Mouse (Mus musculus) lung, adult 2 months (tissue): ENCODE measurements around the gene Mynn. TPM values are rescaled to one million over a fixed set of nuclear protein-coding genes. Genes with fewer than 3 reads are reported as not detected.
"Not testable (repeated sequence)": the region's sequence is repeated elsewhere in the genome, so short reads cannot be mapped to it uniquely, and the experiment has no call there.

Experiments used
- DNase-seq: peaks from one replicate; pipeline ENCODE4 v3.0.0; 2022
- H3K4me1 ChIP-seq: fragments of 200-500 bp; 2 replicates; pipeline ENCODE4 v1.6.1; 2011; ENCODE audit warnings: low read length; ENCODE audit not compliant: control insufficient read depth, insufficient read depth
- H3K4me3 ChIP-seq: fragments of 200-500 bp; replicated peaks from 2 replicates; pipeline ENCODE3; 2011; ENCODE audit warnings: low read depth, mild to moderate bottlenecking, control low read depth, low read length; ENCODE audit errors: extremely low read depth
- CTCF ChIP-seq: fragments of 200-500 bp; IDR thresholded peaks from 2 replicates; pipeline ENCODE4 v1.5.1; 2011; ENCODE audit warnings: mild to moderate bottlenecking, low read length, control low read depth; ENCODE audit not compliant: insufficient read depth
- POLR2A ChIP-seq: fragments of 200-500 bp; IDR thresholded peaks from 2 replicates; pipeline ENCODE4 v1.6.1; 2011; ENCODE audit warnings: low read depth, mild to moderate bottlenecking, control low read depth, low read length, borderline replicate concordance; ENCODE audit errors: extremely low read depth
- WGBS: fragments of 180-500 bp; shearing (Covaris S2); methylation state at CpG from one replicate; pipeline ENCODE4 v1.1.7; 2018; 5-methylcytosine and 5-hydroxymethylcytosine counted together
- polyA plus RNA-seq: library from polyadenylated mRNA; depleted of rRNA; stranded (reverse); fragments of >200 nt; gene quantifications from 2 replicates; pipeline ENCODE4 v1.2.3, GENCODE M21; 2012; rRNA removed

The Mynn gene
- 5.5 and 8.6 TPM in 2 replicates for polyA plus RNA-seq

DNA sequence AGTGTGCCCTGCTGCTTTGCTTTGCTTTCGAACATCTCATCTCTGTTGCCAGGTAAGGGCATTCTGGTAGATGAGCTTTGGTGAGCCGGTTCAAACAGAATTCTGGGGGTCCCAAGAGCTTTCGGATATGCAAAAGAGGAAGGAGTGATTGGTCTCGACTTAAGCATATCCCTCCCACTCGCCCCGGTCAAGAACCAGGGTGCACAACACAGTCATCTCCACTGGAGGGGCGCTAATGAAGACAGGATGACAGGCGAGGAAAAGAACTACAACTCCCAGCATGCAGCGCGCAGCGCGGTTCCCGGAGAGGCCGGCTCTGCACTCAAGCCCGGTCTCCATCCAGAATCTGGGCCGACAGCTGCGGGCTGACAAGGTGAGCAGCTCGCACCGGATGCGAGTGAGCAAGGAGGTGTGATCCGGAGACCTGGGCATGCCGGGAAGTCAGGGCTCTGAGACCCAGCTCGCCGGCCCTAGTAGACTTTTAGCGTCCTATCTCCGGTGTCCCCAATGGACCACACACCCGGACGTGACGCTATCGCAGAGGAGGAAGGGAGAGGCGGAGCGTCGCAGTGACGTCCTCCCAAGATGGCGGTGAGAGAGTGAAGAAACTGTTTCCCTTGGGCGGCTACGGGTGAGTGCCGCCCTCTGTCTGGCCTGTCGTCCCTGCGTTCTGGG, at the start of gene Mynn:
Gene Mynn, plus strand, starts transcription at position 1 of the 675 bp plus-strand sequence.
- WGBS, result under 1% methylated on average over 40 of the region's 40 CpGs
- peak; percentile 99 for DNase-seq
- TF ChIP-seq CTCF (peak; percentile 50), POLR2A (peak; percentile 95; the same call in 1 of the 2 replicates)
- peak within 1 kb of the TSS; percentile 86 for H3K4me3 ChIP-seq
- peaks cover 4% of the 10 kb centered on the region; the same call in 1 of the 2 replicates for H3K4me1 ChIP-seq

GRCm38 (mm10) chr3:30553741-30554140, 48.1 kb upstream of the Mynn start:
- DNase-seq, result no peak
- TF ChIP-seq POLR2A (no peak), CTCF (no peak)
- WGBS, result 70% methylated on average over 6 of the region's 6 CpGs
- Histone ChIP-seq H3K4me3 (no peak overlapping the region), H3K4me1 (no peaks in the 10 kb centered on the region)

DNA sequence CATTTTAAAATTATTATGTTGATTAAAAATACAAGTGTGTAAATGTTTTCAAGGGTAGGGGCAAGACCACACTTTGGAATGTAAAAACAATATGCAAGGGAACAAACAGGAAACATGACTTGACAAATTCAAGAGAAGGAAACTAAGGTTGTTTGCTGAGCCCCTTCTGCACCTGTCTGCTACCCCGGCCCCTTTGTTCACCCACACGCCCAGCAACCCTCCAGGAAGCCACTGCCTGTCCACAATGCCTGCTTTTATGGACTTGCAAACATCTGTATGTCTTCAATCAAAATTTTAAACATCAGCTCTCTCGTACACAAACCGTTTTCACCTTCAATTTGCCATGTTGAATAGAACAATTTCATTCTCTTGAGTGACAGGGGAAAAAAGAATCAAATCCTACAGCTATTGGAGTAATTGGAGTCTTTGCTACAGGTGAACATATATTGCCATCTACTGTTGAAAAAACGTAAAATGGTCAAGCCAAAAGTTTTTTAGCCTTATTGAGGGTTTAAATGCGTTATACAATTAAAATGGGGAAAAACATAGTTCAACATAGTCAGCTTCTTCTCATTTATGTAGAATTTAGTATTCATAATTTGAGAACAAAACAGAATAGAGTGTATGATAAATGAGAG, 41.1 kb upstream of the Mynn start:
- 47% methylated on average over 6 of the region's 6 CpGs for WGBS
- no peak for DNase-seq
- H3K4me1 ChIP-seq, result no peaks in the 10 kb centered on the region
- no peak for TF ChIP-seq CTCF
- no peak for TF ChIP-seq POLR2A
- H3K4me3 ChIP-seq, result no peak overlapping the region

DNA sequence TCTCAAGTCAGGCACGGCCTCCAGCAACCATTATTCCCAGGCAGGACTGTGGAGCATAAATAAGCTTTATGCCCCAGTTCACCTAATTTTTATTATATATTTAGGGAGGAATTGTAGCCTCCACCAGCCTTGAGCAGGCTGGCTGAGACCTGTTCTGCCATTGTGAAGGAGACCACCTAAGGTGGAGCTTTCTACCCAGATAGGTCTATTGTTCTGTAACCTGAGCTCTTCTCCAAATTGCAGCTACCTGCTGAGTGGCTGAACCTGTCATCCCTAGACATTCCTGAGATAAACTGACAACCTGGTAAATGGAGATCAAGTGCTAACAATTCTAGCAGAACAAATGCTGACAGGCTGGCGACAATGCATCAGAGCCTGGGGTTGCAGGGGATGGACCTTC, 35.5 kb upstream of the Mynn start:
- not testable (repeated sequence) for DNase-seq, H3K4me1 ChIP-seq, H3K4me3 ChIP-seq
- 85% methylated on average over 1 of the region's 2 CpGs for WGBS

- no peak for TF ChIP-seq CTCF
- 10% methylated on average over 2 of the region's 2 CpGs for WGBS
- H3K4me3 ChIP-seq, result no peak overlapping the region
- no peaks in the 10 kb centered on the region for H3K4me1 ChIP-seq
- no peak for DNase-seq
Measured at GRCm38 (mm10) chr3:30573549-30573948, 28.3 kb upstream of the Mynn start.

- DNase-seq, result no peak
- WGBS, result 69% methylated on average over 6 of the region's 6 CpGs
- Histone ChIP-seq H3K4me1 (no peaks in the 10 kb centered on the region), H3K4me3 (no peak overlapping the region)
- TF ChIP-seq POLR2A (no peak), CTCF (no peak)
Measured at GRCm38 (mm10) chr3:30588865-30589264, 13.0 kb upstream of the Mynn start.

DNA sequence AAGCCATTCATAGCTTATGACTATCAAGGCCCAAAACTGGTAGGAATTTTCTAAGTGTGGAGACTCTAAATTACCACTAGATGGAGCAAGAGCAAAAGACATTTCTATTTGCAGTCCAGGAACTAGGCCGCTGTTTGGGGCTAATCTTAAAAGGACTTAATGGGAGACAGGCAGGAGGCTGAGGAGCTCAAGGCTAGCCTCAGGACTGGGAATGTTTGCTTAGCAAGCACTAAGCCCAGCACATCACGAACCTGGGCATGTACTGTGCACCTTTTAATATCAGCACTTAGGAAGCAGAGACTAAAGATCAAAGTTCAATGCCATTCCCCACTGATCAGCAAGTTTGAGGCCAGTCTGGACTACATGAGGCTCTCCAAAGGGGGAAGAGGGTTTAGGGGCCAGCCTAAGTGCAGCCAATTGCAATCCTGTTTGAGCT, 9.4 kb upstream of the Mynn start:
- peak; percentile 22 for DNase-seq
- no peak overlapping the region for H3K4me3 ChIP-seq
- WGBS, result 0% methylated on average over 2 of the region's 2 CpGs
- no peaks in the 10 kb centered on the region for H3K4me1 ChIP-seq
- no peak for TF ChIP-seq POLR2A
- 0 out of 2 replicates have a peak, but pooled peaks have one; percentile 0 for TF ChIP-seq CTCF

GRCm38 (mm10) chr3:30593719-30594485, 8.0 kb upstream of the Mynn start:
- DNase-seq, result no peak
- Histone ChIP-seq H3K4me3 (no peak overlapping the region), H3K4me1 (no peaks in the 10 kb centered on the region)
- TF ChIP-seq POLR2A (no peak), CTCF (0 out of 2 replicates have a peak, but pooled peaks have one; percentile 23)
- 76% methylated on average over 4 of the region's 4 CpGs for WGBS

- no peaks in the 10 kb centered on the region for H3K4me1 ChIP-seq
- WGBS, result 1% methylated on average over 62 of the region's 62 CpGs
- DNase-seq, result peak; percentile 48
- H3K4me3 ChIP-seq, result peak overlapping the region; percentile 90
- TF ChIP-seq POLR2A, result no peak
Measured at GRCm38 (mm10) chr3:30595111-30595832, 6.6 kb upstream of the Mynn start.

DNA sequence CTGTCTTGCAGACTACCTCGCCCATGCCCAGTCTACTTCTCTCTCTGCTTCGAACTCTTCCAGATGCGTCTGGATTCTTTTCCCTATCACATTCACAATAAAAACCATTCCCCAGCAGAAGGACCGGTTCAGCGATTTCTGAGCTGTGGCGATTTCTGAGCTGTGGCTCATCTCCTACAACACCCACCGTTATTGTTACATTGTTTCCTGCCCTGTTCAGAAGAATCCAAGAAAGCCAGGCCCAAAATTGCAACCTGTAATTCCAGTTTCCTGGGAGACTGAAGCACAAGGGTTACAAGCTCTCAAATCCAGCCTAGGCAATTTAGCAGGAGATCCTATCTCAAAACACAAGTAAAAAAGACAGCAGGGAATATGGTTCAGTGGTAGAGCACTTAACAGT, 4.6 kb upstream of the Mynn start:
- TF ChIP-seq POLR2A (no peak), CTCF (no peak)
- Histone ChIP-seq H3K4me3 (no peak overlapping the region), H3K4me1 (no peaks in the 10 kb centered on the region)
- no peak for DNase-seq
- WGBS, result 87% methylated on average over 7 of the region's 7 CpGs
